Mouse (Mus musculus): Measurements from ENCODE around the gene Blvra. TPM values are rescaled to one million over a fixed set of nuclear protein-coding genes. Genes with fewer than 3 reads are reported as not detected.
"Not testable (repeated sequence)": the region's sequence is repeated elsewhere in the genome, so short reads cannot be mapped to it uniquely, and the experiment has no call there.

Blvra gene
- 10 to 100 TPM; 16.3 to 17.5 TPM for total RNA-seq (2021)
- long read RNA-seq, transcript Blvra-201 (8 exons, 1,160 nt): major isoform, 18 of 43 reads
- long read RNA-seq, partial matches to known transcripts: 1 of 43 reads
- long read RNA-seq, other reads (novel, unspliced or antisense): 24 of 43 reads

DNA sequence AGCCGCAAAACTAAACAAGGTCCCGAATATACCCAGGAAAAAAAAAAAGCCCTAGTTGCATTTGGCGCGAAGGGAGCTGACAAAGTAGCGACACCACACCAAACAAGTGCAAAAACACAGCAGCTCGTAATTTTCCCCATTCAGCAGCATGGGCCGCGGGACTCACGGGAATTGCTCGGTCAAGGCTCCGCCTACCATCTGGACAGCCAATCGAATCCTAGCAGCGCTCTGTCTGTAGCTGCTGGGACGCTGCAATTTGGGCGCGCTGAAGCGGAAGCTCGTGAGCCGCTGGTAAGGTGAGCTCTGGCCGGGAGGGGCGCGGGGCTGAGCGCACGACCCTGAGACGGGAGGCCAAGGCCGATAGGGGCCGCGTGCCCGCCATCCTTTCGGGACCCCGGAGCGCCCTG lies at the start of gene Blvra:
Gene Blvra (plus strand): TSS at position 231 of the 407 bp plus-strand sequence.
- peak; percentile 76 to 84 for DNase-seq (ENCODE audit: low spot score in 2 of 2)

DNA sequence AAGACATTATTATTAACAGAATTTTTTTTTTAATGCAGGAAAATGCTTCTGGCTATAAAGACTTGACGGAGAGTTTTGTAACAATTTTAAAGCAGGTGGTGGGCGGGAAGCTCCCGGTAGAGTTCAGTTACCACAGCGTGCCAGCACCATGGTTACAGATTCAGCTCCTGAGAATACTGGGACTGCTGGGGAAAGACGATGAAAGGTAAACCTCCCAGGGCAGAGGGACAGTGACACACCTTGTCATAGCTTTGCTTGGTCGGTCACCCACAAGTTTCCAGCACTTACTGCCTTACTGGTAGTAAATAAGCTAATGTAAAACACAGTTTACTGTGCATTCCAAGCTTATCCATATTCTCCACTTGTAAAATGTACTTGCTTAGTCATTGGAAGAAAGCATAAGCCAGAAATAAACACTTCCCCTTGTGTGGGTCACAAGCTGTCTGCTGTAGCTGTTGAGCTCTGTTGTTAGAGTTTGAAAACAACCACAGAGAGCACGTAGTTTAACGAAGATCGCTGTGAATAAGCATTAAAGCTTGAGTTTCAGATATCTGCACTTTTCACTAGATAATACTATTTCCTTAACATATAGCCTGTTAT lies 35.4 kb upstream of the Blvra start:
- peak in 1 of 2 experiments; percentile 4 for DNase-seq (ENCODE audit: low spot score in 2 of 2)

DNA sequence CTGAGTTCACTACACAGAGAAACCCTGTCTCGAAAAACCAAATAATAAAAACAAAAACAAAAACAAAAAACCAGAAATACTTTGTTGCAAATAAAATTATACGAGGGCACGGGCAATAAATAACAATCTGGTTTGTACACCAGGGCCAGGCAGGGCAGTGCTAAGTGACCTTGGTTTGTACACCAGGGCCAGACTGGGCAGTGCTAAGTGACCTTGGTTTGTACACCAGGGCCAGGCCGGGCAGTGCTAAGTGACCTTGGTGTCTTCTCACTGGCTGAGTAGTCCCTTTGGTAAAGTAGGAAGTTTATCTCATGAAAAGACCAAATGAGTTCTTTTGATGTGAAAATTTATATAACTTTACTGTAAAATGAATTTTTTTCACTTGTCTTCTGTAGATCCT lies 33.2 kb upstream of the Blvra start:
- DNase-seq (ENCODE audit: low spot score in 2 of 2): no peak

DNA sequence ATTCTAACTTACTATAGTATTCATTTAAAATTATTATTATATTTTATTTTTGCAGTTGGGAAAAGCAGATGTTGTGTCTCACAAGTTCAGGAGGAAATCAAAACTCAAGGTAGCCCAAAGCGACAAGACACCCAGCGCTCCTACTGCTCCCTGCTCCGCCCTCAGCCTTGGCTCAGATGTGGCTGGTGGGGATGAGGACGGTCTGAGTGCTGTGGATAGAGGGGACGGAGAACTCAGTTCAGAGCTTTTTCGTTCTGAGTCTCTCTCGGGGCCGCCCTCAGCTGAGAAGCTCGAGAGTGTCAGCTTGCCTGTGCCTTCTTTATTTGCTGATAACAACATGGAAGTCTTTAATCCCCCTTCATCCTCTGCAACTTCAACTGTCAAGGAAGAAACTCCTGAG lies 9.0 kb upstream of the Blvra start:
- DNase-seq (ENCODE audit: low spot score in 2 of 2): no peak

DNA sequence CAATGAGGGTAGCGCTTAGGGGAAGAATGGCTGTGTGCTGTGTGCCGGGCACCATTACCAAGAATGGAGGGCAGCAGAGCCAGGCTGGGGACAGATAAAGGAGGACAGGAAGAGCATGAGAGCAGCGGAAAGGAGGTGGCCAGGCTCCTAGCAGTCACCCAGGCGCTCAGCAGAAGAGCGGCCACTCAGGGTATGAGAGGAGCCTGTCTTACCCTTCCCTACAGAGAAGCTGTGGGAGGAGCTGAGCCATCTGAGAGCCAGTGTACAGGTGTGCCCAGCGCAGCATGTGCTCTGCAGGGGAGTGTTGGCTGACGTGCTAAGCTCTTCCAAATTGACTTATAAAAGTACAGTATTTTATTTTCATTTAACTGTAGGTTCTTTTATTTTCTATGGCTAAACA lies 1.7 kb upstream of the Blvra start:
- no peak for DNase-seq (ENCODE audit: low spot score in 2 of 2)

DNA sequence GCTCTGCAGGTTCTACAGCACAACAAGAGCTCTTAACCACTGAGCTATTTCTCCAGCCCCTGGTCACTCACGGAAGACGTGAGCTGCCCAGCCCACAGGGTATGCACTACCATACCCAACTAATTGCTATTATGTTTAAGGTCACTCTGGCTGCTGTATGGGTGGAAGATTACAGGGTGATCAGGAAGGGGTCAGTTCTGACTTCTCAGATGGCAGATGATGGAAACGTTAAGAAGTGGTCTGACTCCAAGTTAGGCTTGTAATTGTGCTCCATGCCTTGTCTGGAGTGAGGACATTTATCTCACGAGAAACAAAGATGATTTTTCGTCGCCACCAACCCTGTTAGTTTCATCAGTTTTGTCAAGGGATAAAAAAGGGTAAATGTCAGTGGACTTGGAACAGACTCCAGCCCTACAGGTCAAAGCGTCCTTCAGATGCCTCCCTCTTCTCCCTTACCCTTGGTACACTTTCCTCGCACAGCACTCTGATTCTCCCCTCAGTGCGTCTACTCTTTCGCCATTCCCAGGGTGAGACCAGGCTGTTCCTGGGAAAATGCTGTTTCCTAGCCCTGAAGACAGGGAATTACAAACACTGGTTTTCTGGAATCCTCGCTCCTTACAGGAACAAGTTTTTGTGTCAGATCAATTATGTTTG lies 557 bp upstream of the Blvra start:
- no peak for DNase-seq (ENCODE audit: low spot score in 2 of 2)

DNA sequence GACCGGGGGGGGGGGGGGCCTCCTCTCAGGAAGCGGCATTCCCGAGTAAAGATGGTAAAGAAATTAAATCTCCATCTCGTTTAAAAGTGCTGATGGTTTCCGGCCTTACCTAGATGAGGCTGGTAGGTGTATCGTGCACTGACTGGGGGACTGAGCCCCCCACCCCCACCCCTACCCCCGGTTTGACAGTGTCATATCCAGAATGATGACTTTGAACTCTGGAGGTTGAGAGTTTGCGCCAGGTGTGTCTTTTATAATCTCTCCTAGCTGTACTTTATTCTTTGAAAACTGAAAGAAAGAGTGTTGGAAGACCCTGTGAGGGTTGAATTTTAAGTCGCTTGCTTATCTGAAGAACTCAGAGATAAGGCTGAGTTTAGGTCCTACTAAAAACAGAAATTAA lies 414 bp downstream of the Blvra start:
- no peak for DNase-seq (ENCODE audit: low spot score in 2 of 2)

DNA sequence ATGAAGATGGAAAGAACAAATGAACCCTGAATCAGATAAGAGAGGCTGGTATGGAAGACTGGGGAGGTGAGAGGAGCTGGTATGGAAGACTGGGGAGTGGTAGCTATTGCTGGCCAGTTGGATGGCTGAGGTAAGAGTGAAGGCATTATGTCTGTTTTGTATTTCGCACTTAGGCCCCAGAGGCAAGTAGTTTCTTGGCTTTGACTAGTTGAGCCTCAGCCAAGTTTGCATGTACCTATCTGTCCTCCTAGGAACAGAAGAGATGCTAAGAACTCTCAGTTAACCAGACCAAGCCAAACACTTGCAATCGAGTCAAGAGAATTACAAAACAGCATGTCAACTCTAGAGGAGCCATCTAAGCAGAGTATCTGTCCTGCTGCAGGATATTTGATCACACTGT lies 3.7 kb downstream of the Blvra start:
- DNase-seq (ENCODE audit: low spot score in 2 of 2): no peak

DNA sequence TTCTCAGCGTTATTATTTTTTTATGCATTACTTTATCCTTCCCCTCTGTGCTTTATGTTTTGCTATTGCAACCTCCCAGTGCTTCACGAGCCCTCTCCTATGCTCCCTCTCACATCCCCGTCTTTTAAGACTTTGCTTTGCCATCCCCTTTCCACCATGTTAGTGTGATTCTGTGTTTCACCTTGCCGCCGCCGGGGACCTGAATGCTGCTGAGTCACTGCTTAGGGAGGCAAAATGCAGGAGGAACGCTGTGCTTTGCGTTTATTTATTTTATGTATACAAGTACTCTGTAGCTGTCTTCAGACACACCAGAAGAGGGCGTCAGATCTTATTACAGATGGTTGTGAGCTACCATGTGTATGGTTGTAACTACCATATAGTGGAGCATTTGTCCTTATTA lies 7.1 kb downstream of the Blvra start:
- DNase-seq (ENCODE audit: low spot score in 2 of 2): no peak

DNA sequence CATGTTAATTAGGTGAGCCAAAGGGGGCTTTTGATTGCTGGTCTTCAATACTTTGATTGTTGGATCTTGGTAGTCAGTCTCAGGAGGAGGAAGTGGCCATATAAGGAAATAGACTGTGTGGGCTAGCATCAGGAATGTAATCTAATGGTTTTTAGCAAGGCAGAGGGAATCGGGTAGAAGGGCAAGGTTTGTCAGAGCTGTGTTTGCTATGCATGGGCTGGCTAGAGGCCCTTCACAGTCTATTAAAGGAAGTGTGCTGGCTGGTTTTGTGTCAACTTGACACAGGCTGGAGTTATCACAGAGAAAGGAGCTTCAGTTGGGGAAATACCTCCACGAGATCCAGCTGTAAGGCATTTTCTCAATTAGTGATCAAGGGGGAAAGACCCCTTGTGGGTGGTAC lies 8.6 kb downstream of the Blvra start:
- DNase-seq (ENCODE audit: low spot score in 2 of 2): not testable (repeated sequence)

DNA sequence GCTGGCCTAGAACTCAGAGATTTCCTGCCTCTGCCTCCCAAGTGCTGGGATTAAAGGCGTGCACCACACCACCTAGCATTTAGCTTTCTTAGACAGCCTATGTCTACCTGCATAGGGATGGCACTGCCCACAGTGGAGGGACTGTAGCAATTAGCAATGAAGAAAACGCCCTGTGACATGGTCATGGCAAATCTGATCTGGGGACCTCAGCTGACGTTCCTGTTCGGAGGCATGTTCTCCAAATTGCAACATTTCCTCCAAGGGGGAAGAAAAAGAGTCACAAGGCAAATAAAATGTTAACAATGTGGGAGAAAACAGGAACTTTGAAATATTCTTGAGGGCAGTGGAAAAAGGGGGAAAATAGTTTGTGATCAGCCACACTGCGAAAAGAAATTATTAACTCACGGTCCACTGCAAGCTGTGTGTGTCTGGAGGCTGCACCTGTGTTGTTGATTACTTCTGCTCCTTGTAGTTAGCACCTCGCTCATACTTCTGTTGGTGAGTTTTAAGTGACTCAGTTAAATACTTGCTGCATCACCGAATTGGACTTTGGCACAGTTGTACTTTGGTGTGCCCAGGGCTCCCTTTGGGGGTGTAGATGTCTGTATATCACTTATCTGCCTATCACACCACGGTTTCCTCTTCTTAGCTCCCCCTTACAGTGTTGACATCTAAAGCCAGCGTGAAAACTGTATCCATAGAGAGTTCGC lies 9.6 kb downstream of the Blvra start:
- DNase-seq (ENCODE audit: low spot score in 2 of 2): no peak

DNA sequence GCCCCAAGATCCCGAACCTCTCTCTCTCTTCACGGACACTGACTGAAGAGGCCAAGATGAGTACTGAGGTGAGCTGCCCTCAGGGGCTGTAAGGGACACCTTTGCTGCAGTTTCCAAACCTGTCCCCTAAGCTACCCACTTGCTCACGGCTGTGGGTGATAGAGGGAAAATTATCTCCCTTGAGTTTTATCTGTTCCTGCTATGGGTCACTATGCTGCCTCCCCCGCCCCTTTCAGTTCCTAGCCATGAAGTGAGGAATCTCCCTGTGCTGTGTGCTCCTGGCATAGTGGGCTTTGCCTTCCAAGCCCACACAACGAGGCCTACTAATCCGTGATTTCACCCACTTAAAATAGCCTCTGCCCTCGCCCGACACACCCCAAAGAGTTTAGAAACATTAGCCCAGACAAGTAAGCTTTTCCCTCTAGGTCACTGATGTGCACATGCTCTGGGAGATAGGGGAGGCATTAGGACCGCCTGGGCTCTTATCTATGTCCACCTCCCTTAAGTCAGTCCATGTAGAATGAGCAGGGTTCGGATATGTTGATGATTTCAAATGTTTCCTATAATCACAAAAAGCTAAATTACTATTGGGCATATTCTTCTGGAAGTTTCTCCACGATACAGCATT lies 10.2 kb downstream of the Blvra start:
- no peak for DNase-seq (ENCODE audit: low spot score in 2 of 2)

DNA sequence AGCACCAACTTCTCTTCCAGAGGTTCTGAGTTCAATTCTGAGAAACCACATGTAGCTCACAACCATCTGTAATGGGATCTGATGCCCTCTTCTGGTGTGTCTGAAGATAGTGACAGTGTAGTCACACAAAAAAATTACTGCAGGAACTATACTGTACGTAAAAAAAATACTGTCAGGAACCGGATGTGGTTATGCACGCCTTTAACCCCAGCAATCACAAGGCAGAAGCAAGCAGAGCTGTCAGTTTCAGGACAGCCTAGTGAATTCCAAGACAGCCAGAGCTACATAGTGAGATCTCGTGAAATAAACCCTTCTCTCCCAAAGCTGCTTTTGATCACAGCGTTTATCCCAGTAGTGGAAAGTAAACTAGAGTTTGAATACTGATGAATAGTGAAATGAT lies 15.8 kb downstream of the Blvra start:
- no peak for DNase-seq (ENCODE audit: low spot score in 2 of 2)

DNA sequence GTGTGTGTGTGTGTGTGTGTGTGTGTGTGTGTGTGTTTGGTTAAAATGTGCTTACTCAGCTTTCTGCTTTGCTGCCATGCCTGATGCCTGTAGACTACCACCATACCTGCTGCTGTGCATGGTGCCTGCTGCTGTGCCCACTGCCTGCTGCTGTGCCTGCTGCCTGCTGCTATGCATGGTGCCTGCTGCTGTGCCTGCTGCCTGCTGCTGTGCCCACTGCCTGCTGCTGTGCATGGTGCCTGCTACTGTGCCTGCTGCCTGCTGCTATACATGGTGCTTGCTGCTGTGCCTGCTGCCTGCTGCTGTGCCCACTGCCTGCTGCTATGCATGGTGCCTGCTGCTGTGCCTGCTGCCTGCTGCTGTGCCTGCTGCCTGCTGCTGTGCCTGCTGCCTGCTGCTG lies 19.7 kb downstream of the Blvra start:
- DNase-seq (ENCODE audit: low spot score in 2 of 2): not testable (repeated sequence)

DNA sequence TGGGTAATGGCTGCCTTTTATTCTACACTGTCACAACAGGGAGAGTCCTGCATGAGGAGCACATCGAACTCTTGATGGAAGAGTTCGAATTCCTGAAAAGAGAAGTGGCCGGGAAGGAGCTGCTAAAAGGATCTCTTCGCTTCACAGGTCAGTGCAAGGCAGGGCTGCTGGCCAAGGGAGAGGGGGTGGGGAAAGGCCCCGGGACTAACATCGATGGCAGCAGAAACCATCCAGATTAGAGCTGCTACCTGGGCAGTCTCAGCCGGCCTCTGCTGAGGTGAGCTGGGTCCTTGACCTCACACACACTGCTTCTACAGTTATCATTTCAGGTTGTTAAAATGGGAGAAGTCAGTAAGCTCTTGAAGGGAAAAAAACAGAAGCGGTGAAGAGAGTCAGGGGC lies 21.5 kb downstream of the Blvra start:
- no peak for DNase-seq (ENCODE audit: low spot score in 2 of 2)

DNA sequence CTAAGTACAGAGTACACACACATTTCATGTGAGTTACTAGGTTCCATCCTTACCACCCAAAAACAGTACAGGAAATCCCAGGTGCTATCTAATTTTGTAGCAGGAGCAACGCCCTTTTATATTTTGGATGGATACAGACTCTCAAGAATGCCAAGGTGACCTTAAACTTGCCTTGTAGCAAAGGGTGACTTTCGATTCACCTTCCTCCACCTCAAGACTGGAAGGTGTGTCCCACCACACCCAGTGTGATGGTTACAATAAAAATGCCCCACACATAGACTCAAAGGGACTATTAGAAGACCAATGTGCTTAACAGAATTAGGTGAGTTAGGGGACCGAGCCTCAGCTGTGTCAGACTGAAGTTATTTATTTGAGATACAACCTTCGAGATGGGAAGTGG lies 38.5 kb downstream of the Blvra start:
- no peak for DNase-seq (ENCODE audit: low spot score in 2 of 2)

DNA sequence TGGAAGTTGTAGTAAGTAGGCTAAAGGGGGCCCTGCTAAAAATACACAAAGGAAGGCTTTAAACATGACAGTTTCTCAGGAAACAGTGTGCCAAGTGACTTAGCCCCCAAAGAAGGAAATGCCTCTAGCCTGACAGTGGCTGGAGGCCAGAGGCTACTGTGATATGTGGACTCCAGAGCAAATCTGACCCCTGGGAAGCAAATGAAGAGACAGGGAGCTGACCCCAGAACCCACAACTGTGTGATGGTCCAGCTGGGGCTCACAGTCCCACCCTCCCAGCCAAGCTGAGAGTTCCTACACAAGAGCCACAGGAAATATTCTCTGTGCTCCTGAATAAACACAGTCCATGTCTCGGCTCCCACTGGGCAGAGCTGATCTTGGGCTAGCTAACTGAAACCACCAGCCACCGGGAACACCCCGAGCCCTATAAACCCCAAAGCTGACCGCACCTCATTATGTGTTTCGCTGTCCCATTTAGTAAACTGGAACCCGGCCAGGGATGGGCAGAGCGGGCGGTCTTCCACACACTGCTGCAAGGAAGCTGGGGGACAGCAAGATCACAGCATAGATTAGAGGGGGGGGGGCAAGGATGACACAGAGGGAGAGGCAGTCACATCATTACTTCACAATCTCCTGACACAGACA lies 51.2 kb downstream of the Blvra start:
- no peak for DNase-seq (ENCODE audit: low spot score in 2 of 2)

DNA sequence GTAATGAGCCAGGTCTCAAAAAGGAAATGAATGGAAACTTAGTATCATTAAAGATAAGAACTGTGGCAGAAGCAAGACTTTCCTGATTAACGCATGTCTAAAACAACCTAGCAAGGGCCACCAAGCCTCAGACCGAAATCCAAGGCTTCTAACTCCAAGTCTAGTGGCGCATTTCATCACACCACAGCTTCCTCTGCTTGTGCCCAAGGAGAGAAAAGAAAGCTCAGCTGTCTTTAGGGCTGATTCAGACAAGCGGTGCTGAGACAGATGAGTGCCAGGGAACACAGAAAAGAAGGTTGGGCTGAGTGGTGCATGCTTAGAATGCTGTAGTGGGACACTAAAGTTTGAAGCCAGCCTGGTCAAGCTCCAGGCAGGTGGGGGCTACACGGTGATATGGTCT lies 58.5 kb downstream of the Blvra start:
- no peak for DNase-seq (ENCODE audit: low spot score in 2 of 2)

DNA sequence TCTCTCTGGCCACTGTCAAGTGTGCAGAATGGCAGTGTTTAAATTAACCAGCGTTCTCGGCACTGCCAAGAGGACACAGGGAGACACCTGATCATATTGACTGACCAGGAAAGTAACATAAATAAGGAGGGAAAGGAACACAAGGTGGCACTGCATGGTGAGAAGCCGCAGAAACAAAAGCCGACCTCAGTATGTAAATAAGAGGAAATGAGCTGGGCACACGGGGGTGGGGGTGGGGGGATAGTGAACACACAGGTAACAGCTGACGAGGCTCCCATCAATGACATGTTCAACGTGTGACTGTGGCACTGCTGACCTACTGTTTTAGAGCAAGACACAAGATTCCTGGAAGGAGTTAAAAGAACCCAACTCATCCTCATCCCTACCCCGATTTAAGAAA lies 60.9 kb downstream of the Blvra start:
- DNase-seq (ENCODE audit: low spot score in 2 of 2): no peak

DNA sequence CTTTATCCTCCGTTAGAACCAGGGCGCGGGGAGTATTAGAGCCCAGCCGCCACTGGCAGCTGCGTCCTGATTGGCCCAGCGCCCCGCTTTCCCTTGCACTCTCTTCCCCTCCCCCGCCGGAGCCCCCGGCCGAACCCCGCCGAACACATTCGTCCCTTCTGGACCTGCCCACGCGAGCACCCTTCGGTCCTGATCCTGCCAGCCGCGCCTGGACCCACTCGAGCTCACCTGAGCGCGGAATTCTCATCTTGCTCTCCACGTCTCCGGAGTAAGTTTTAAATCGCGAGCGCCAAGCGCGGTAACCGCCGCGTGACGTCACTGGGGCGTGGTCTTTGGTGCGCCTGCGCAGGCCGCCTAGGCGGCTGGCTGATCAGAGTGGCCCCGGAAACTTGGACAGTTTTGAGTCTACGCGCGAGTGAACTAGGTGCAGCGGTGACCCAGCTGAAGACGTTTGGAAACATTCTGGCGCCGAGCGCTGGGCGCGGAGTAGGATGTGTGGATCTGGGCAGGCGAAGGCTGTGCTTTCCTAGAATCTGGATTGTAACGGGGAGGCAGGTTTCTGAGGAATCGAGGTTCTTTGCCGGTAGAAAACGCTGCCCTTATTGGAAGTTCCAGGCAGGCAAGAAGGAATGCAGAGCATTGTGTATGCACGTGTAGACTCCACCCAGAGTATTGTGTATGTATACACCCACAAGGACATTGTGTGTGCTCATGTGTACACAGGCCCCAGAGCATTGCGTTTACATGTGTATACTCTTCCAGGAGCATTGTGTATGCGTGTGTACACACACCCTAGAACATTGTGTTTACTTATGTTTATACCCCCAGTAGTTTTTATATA lies 63.4 kb downstream of the Blvra start, which contains the start of gene Ncaph:
Gene Ncaph (minus strand): TSS at position 334 of the 841 bp plus-strand sequence.
- peak; percentile 94 to 95 for DNase-seq (ENCODE audit: low spot score in 2 of 2)

Data from layer of hippocampus, postnatal 10 days (tissue).